Mouse (Mus musculus) neural tube, embryonic 11.5 days (tissue): Measurements from ENCODE around the gene Rpl41. TPM values are rescaled to one million over a fixed set of nuclear protein-coding genes. Genes with fewer than 3 reads are reported as not detected.
A peak's percentile ranks its signal among the peaks of the same experiment; 100 is the strongest.

Experiments
- ATAC-seq: fragments of 200-750 bp; cut with Nextera tagmentation; 2 replicates; pipeline ENCODE4 v1.8.0; 2017; ENCODE audit warnings: moderate number of reproducible peaks, mild to moderate bottlenecking, moderate TSS enrichment, moderate library complexity; ENCODE audit not compliant: insufficient read depth, low FRiP score, low TSS enrichment
- DNase-seq: peaks from one replicate; pipeline ENCODE4 v3.0.0-alpha.2; 2015; ENCODE audit warnings: low spot score
- H3K27ac ChIP-seq: fragments of 300-500 bp; sonication (generic); 2 replicates; pipeline ENCODE4 v1.5.1; 2014; ENCODE audit warnings: low read depth, mild to moderate bottlenecking, low read length
- H3K27me3 ChIP-seq: fragments of 300-500 bp; sonication (generic); 2 replicates; pipeline ENCODE4 v1.6.1; 2014; ENCODE audit warnings: mild to moderate bottlenecking, low read length, mixed read lengths; ENCODE audit not compliant: control insufficient read depth, insufficient read depth
- H3K36me3 ChIP-seq: fragments of 300-500 bp; sonication (generic); 2 replicates; pipeline ENCODE4 v1.6.1; 2014; ENCODE audit warnings: mild to moderate bottlenecking, low read length, moderate library complexity, mixed read lengths; ENCODE audit not compliant: control insufficient read depth, insufficient read depth
- H3K4me1 ChIP-seq: fragments of 300-500 bp; sonication (generic); 2 replicates; pipeline ENCODE4 v1.6.1; 2014; ENCODE audit warnings: low read length, mixed read lengths; ENCODE audit not compliant: control insufficient read depth, insufficient read depth
- H3K4me2 ChIP-seq: fragments of 300-500 bp; sonication (generic); 2 replicates; pipeline ENCODE4 v1.6.1; 2014; ENCODE audit warnings: low read depth, mild to moderate bottlenecking, moderate library complexity
- H3K4me3 ChIP-seq: fragments of 300-500 bp; sonication (generic); 2 replicates; pipeline ENCODE4 v1.5.1; 2014; ENCODE audit warnings: low read depth, low read length
- H3K9ac ChIP-seq: fragments of 300-500 bp; sonication (generic); 2 replicates; pipeline ENCODE4 v1.6.1; 2014; ENCODE audit warnings: mild to moderate bottlenecking, low read length
- H3K9me3 ChIP-seq: fragments of 300-500 bp; sonication (generic); 2 replicates; pipeline ENCODE4 v1.6.1; 2016; ENCODE audit warnings: low read length; ENCODE audit not compliant: control insufficient read depth
- WGBS: fragments of 180-500 bp; shearing (Covaris S2); extraction: QIAGEN DNeasy Blood & Tissue Kit; methylation state at CpG from one replicate; pipeline ENCODE4 v1.1.7; 2014; 5-methylcytosine and 5-hydroxymethylcytosine counted together
- microRNA-seq: library from miRNA; unstranded; fragments of <30 nt; microRNA quantifications from one replicate; pipeline ENCODE4, GENCODE M21; 2016
- polyA plus RNA-seq: library from polyadenylated mRNA; unstranded; fragments of >200 nt; fragmentation: Nextera tagmentation; extraction: Ambion mirVana; gene quantifications from 2 replicates; pipeline ENCODE4 v1.2.1, GENCODE M21; 2014

The Rpl41 gene
- polyA plus RNA-seq, 1 experiment from 2014 or later, result 3,132 TPM

GRCm38 (mm10) chr10:128503532-128503931 lies 45.6 kb downstream of the Rpl41 start:
- DNase-seq, result no peak
- H3K27me3 ChIP-seq, result no peaks in the 10 kb centered on the region
- H3K4me3 ChIP-seq, result no peak overlapping the region
- H3K9me3 ChIP-seq, result no peaks in the 10 kb centered on the region
- H3K9ac ChIP-seq, result no peak overlapping the region
- ATAC-seq, result no peak
- H3K27ac ChIP-seq, result no peak overlapping the region
- WGBS, result 75% methylated on average over 8 of the region's 8 CpGs
- no peak overlapping the region for H3K4me2 ChIP-seq
- H3K4me1 ChIP-seq, result 0 out of 2 replicates have a peak, but pooled peaks cover 3% of the 10 kb centered on the region
- H3K36me3 ChIP-seq, result no peaks in the 10 kb centered on the region

- no peak overlapping the region for H3K27ac ChIP-seq
- H3K36me3 ChIP-seq, result no peaks in the 10 kb centered on the region
- DNase-seq, result no peak
- no peak overlapping the region for H3K4me3 ChIP-seq
- no peak for ATAC-seq
- peaks cover 6% of the 10 kb centered on the region; the same call in 1 of the 2 replicates for H3K4me1 ChIP-seq
- H3K9ac ChIP-seq, result no peak overlapping the region
- H3K27me3 ChIP-seq, result no peaks in the 10 kb centered on the region
- WGBS, result 80% methylated on average over 5 of the region's 5 CpGs
- no peak overlapping the region for H3K4me2 ChIP-seq
- no peaks in the 10 kb centered on the region for H3K9me3 ChIP-seq
Observed at GRCm38 (mm10) chr10:128502341-128502740, 46.8 kb downstream of the Rpl41 start.

GRCm38 (mm10) chr10:128499116-128499671 lies 49.9 kb downstream of the Rpl41 start:
- DNase-seq (peak; percentile 63), ATAC-seq (peak; percentile 49; the same call in 1 of the 2 replicates)
- WGBS, result 2% methylated on average over 21 of the region's 21 CpGs
- Histone ChIP-seq H3K27ac (peak overlapping the region; percentile 60; the same call in 1 of the 2 replicates), H3K4me3 (peak overlapping the region; percentile 47), H3K36me3 (no peaks in the 10 kb centered on the region), H3K9me3 (no peaks in the 10 kb centered on the region), H3K4me1 (peaks cover 10% of the 10 kb centered on the region; the same call in 1 of the 2 replicates), H3K9ac (peak overlapping the region; percentile 63), H3K4me2 (peak overlapping the region; percentile 55), H3K27me3 (no peaks in the 10 kb centered on the region)

- under 1% methylated on average over 27 of the region's 27 CpGs for WGBS
- Histone ChIP-seq H3K9me3 (no peaks in the 10 kb centered on the region), H3K36me3 (no peaks in the 10 kb centered on the region), H3K27ac (peak within 1 kb of the TSS; percentile 60; the same call in 1 of the 2 replicates), H3K9ac (peak within 1 kb of the TSS; percentile 63), H3K27me3 (no peaks in the 10 kb centered on the region), H3K4me3 (peak within 1 kb of the TSS; percentile 47), H3K4me2 (peak within 1 kb of the TSS; percentile 55), H3K4me1 (peaks cover 10% of the 10 kb centered on the region; the same call in 1 of the 2 replicates)
- ATAC-seq, result peak; percentile 84
- DNase-seq, result peak; percentile 94
Observed at GRCm38 (mm10) chr10:128498590-128498989, 50.5 kb downstream of the Rpl41 start, which contains the start of gene Myl6b. Gene Myl6b (minus strand): TSS chr10:128498685.

Small RNA genes lying within 50 kb of the gene (microRNA-seq; reads per million reads assigned to microRNA genes)
- not detected for gene Gm47275
- not detected for gene Mir6916
- not detected for gene Mir6917

Other genes starting within 250 kb of the Rpl41 start
- 33.3 and 35.2 TPM in 2 replicates for gene Pan2, start 246.0 kb downstream of the Rpl41 start, polyA plus RNA-seq
- 248 and 261 TPM in 2 replicates for gene Cnpy2, start 226.8 kb downstream of the Rpl41 start, polyA plus RNA-seq
- gene Cs, start 211.6 kb downstream of the Rpl41 start, polyA plus RNA-seq, result 266 and 284 TPM in 2 replicates
- gene Coq10a, start 180.3 kb downstream of the Rpl41 start, polyA plus RNA-seq, result 19.0 and 24.1 TPM in 2 replicates
- gene Ankrd52, start 172.2 kb downstream of the Rpl41 start, polyA plus RNA-seq, result 9.5 and 10.4 TPM in 2 replicates
- gene Slc39a5, start 148.1 kb downstream of the Rpl41 start, polyA plus RNA-seq, result not detected in 2 replicates
- gene Nabp2, start 137.8 kb downstream of the Rpl41 start, polyA plus RNA-seq, result 115 and 127 TPM in 2 replicates
- 43.5 and 46.8 TPM in 2 replicates for gene Rnf41, start 137.6 kb downstream of the Rpl41 start, polyA plus RNA-seq
- 124 and 125 TPM in 2 replicates for gene Smarcc2, start 90.1 kb downstream of the Rpl41 start, polyA plus RNA-seq
- gene Myl6, start 55.2 kb downstream of the Rpl41 start, polyA plus RNA-seq, result 776 and 804 TPM in 2 replicates
- gene Myl6b, start 50.6 kb downstream of the Rpl41 start, polyA plus RNA-seq, result 2.4 and 3.5 TPM in 2 replicates
- gene Esyt1, start 23.4 kb downstream of the Rpl41 start, polyA plus RNA-seq, result 27.3 and 34.1 TPM in 2 replicates
- 16.6 and 18.3 TPM in 2 replicates for gene Zc3h10, start 1.5 kb downstream of the Rpl41 start, polyA plus RNA-seq
- gene Pa2g4, start 16.7 kb upstream of the Rpl41 start, polyA plus RNA-seq, result 245 and 251 TPM in 2 replicates
- 14.4 and 17.3 TPM in 2 replicates for gene Erbb3, start 40.3 kb upstream of the Rpl41 start, polyA plus RNA-seq
- gene Rps26, start 77.4 kb upstream of the Rpl41 start, polyA plus RNA-seq, result 626 and 686 TPM in 2 replicates
- 4.2 and 5.1 TPM in 2 replicates for gene Ikzf4, start 96.7 kb upstream of the Rpl41 start, polyA plus RNA-seq
- 15.6 and 17.2 TPM in 2 replicates for gene Suox, start 124.8 kb upstream of the Rpl41 start, polyA plus RNA-seq
- 82.2 and 82.9 TPM in 2 replicates for gene Rab5b, start 147.0 kb upstream of the Rpl41 start, polyA plus RNA-seq
- gene Pmel, start 154.9 kb upstream of the Rpl41 start, polyA plus RNA-seq, result 4.0 and 4.6 TPM in 2 replicates
- 93.9 and 99.5 TPM in 2 replicates for gene Cdk2, start 155.7 kb upstream of the Rpl41 start, polyA plus RNA-seq
- 5.8 and 6.2 TPM in 2 replicates for gene Dgka, start 195.6 kb upstream of the Rpl41 start, polyA plus RNA-seq
- gene Pym1, start 198.6 kb upstream of the Rpl41 start, polyA plus RNA-seq, result 47.8 and 50.2 TPM in 2 replicates
- 0.32 and 0.41 TPM in 2 replicates for gene Mmp19, start 241.6 kb upstream of the Rpl41 start, polyA plus RNA-seq